Mouse (Mus musculus): ENCODE measurements around the gene Mars.

DNA sequence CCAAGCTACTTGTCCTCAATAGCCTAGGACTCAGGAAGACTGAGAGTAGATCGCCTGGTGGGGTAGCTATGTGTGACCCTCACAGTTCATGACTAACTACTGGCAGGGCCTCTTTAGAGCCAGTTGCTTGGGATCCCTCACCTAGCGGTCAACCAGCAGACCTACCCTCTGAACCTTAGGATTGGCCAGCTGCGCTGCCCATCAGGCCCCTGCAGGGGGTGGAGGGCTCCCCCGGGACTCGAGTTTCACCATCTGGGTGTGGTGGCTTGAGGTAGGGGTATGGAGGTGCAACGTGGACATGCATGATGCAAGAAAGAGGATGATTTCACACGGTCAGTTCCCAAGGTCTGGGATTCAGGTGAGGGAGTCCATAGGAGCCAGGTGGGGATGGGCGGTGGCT, 40.1 kb upstream of the Mars start:
- TF ChIP-seq CTCF (IDR thresholded peaks at IDR 0.05; ENCODE audit: borderline replicate concordance, insufficient read depth, low read length), result no peak
- TF ChIP-seq POLR2A (IDR thresholded peaks at IDR 0.05; ENCODE audit: low read depth, low read length), result no peak
